Mouse (Mus musculus) ES-E14 (cell line): ENCODE data around the gene Klhl32.

ENCODE experiments used
- HCFC1 ChIP-seq: IDR thresholded peaks from 2 replicates; pipeline ENCODE4 v1.6.1; 2012; ENCODE audit warnings: low read length, inconsistent platforms, borderline replicate concordance; ENCODE audit not compliant: insufficient read depth
- MAFK ChIP-seq: IDR thresholded peaks from 2 replicates; pipeline ENCODE4 v1.6.1; 2014; ENCODE audit warnings: mild to moderate bottlenecking, low read depth, low read length, inconsistent platforms; ENCODE audit not compliant: insufficient read depth

- TF ChIP-seq MAFK (no peak), HCFC1 (no peak)
These were observed 14.8 kb upstream of the Klhl32 start for GRCm38 (mm10) chr4:24865691-24866090.
